In the genomic region with DNA sequence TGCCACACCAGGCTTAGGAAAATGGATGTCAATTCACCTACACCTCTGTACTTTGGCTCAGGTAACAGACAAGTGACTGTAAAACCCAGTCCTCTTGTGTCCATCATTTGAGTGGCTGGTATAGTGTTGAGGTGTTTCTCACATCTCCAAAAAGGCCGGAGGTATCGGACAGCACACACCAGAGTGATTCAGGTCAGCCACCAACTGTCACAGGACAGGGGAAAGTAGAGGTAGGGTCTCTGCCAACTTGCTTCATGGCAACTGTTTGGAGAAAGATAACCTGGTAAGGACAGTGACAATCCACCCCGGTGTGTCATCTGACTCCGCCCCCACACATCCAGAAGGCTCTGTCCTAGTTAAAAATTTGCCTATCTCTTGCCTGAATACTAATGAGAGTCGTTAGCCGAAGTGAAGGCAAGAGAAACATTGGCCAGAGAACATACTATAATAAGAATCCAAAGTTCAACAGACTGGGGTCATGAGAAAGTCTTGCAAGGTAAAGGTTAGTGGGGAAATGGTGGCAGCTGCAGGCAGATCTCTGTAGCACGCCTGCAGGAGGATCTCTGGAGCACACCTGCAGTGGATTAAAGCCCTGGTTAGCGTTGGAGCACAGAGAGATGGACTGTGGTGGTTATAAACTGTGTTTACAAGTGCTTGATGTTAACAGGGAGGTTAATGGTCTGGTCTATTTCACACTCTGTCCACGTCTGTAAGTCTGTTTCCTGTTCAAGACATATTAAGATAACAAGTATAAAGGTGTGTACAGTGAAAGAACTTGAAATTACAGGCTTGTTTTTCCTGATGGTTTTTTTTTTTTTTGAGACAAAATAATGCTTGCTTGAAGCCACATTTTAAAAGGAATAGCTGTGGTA, we compare ENCODE assay signal across 17 mouse cellular contexts. TPM values are rescaled to one million over a fixed set of nuclear protein-coding genes. Genes with fewer than 3 reads are reported as not detected.
A peak's percentile ranks its signal among the peaks of the same experiment; 100 is the strongest.
DNase-seq lines count a peak whose midpoint lies in the region; ATAC-seq and TF ChIP-seq lines count a peak whose summit lies in the region.
"Had no signal": no experiment of that assay in that cellular context is flagged by ENCODE, and none has a peak within 500 bp of the region (broad histone marks: within the 10 kb centered on the region; RNA-seq: fewer than 3 reads in every experiment).

No protein-coding gene starts in this region.

- TF ChIP-seq CTCF in MEL (IDR thresholded peaks at IDR 0.05 in 2 of 3, conservative IDR thresholded peaks at IDR 0.05 in 1 of 3; ENCODE audit: control insufficient read depth in 1 of 3, insufficient read depth in 1 of 3, low read depth in 2 of 3, low read length in 3 of 3, poor library complexity in 1 of 3, severe bottlenecking in 1 of 3) = no peak

- no peak overlapping the region for H3K27ac ChIP-seq in limb, embryonic 11.5 days (replicated peaks; ENCODE audit: low read depth, low read length)
- H3K27ac ChIP-seq in limb, embryonic 10.5 days = no peak overlapping the region
- H3K27ac ChIP-seq in MEL (ENCODE audit: control insufficient read depth, low read depth, low read length) = no peak overlapping the region
- H3K27ac ChIP-seq: embryonic facial prominence, embryonic 13.5 days; heart, embryonic 10.5 days; hindbrain, embryonic 15.5 days; neural tube, embryonic 12.5 days had no signal

- no peak for ATAC-seq in limb, embryonic 11.5 days (ENCODE audit: insufficient number of reproducible peaks, low FRiP score, low TSS enrichment, low read depth)

- H3K4me1 ChIP-seq in limb, embryonic 11.5 days (ENCODE audit: control insufficient read depth, insufficient read depth, low read length) = 0 out of 2 replicates have a peak, but pooled peaks cover 2% of the 10 kb centered on the region
- H3K4me1 ChIP-seq in limb, embryonic 10.5 days = peaks cover 18% of the 10 kb centered on the region
- H3K4me1 ChIP-seq in MEL (ENCODE audit: control insufficient read depth in 1 of 2, insufficient read depth in 2 of 2, low read length in 2 of 2) = peaks cover 0 to 4% of the 10 kb centered on the region in 2 experiments
- H3K4me1 ChIP-seq: embryonic facial prominence, embryonic 13.5 days; hindbrain, embryonic 15.5 days; neural tube, embryonic 12.5 days had no signal

- TF ChIP-seq POLR2A in MEL (IDR thresholded peaks at IDR 0.05; ENCODE audit: control insufficient read depth in 1 of 2, insufficient read depth in 1 of 2, low read depth in 1 of 2, low read length in 2 of 2, poor library complexity in 1 of 2) = no peak

- 59% methylated on average over 9 of the region's 9 CpGs for WGBS in limb, embryonic 11.5 days
- WGBS in limb, embryonic 10.5 days = 63% methylated on average over 9 of the region's 9 CpGs

- TF ChIP-seq RAD21 in MEL (IDR thresholded peaks at IDR 0.05; ENCODE audit: low read depth, low read length) = no peak

- no peak overlapping the region for H3K4me3 ChIP-seq in limb, embryonic 11.5 days (ENCODE audit: low read depth, low read length)
- no peak overlapping the region for H3K4me3 ChIP-seq in limb, embryonic 10.5 days
- H3K4me3 ChIP-seq in MEL (ENCODE audit: control insufficient read depth in 1 of 2, insufficient read depth in 1 of 2, low read depth in 2 of 2, low read length in 2 of 2) = no peak overlapping the region
- H3K4me3 ChIP-seq: embryonic facial prominence, embryonic 13.5 days; heart, embryonic 10.5 days; hindbrain, embryonic 15.5 days; neural tube, embryonic 12.5 days had no signal

- no peaks in the 10 kb centered on the region for H3K27me3 ChIP-seq in limb, embryonic 11.5 days (ENCODE audit: control insufficient read depth, insufficient read depth, low read length)
- H3K27me3 ChIP-seq in limb, embryonic 10.5 days (ENCODE audit: low read depth, poor library complexity, severe bottlenecking) = no peaks in the 10 kb centered on the region
- H3K27me3 ChIP-seq in MEL (ENCODE audit: control insufficient read depth in 1 of 2, insufficient read depth in 2 of 2, low read length in 2 of 2) = no peaks in the 10 kb centered on the region
- H3K27me3 ChIP-seq: embryonic facial prominence, embryonic 13.5 days; hindbrain, embryonic 15.5 days; neural tube, embryonic 12.5 days had no signal

- H3K9me3 ChIP-seq in limb, embryonic 11.5 days (ENCODE audit: control insufficient read depth, low read length) = no peaks in the 10 kb centered on the region
- no peaks in the 10 kb centered on the region for H3K9me3 ChIP-seq in limb, embryonic 10.5 days (replicated peaks)
- no peaks in the 10 kb centered on the region for H3K9me3 ChIP-seq in MEL (replicated peaks; ENCODE audit: insufficient read depth, low read length)
- H3K9me3 ChIP-seq: embryonic facial prominence, embryonic 13.5 days; heart, embryonic 10.5 days; hindbrain, embryonic 15.5 days; neural tube, embryonic 12.5 days had no signal

- no peak overlapping the region for H3K9ac ChIP-seq in limb, embryonic 11.5 days (ENCODE audit: low read length)
- H3K9ac ChIP-seq in MEL (ENCODE audit: control insufficient read depth, low read depth, low read length, poor library complexity, severe bottlenecking) = no peak overlapping the region
- H3K9ac ChIP-seq: embryonic facial prominence, embryonic 13.5 days; hindbrain, embryonic 15.5 days; neural tube, embryonic 12.5 days had no signal

- H3K36me3 ChIP-seq in limb, embryonic 11.5 days (ENCODE audit: control insufficient read depth, insufficient read depth, low read length) = no peaks in the 10 kb centered on the region
- H3K36me3 ChIP-seq in limb, embryonic 10.5 days = no peaks in the 10 kb centered on the region
- no peaks in the 10 kb centered on the region for H3K36me3 ChIP-seq in MEL (ENCODE audit: control insufficient read depth in 1 of 2, insufficient read depth in 2 of 2, low read length in 2 of 2)
- H3K36me3 ChIP-seq: embryonic facial prominence, embryonic 13.5 days; heart, embryonic 10.5 days; hindbrain, embryonic 15.5 days; neural tube, embryonic 12.5 days had no signal

- DNase-seq in limb, embryonic 11.5 days (ENCODE audit: low spot score) = peak; percentile 37
- DNase-seq in limb, embryonic 10.5 days (ENCODE audit: low spot score) = no peak
- DNase-seq in MEL (ENCODE audit: low read depth, low spot score) = no peak
- peak; percentile 76 to 78 for DNase-seq in kidney, adult 8-10 months
- peak; percentile 77 to 80 for DNase-seq in kidney, postnatal 36 days
- no peak for DNase-seq in cerebellum, postnatal 10 days
- DNase-seq in heart, adult 9 months (ENCODE audit: low spot score in 2 of 2) = no peak
- no peak for DNase-seq in spleen, adult 18-20 months
- DNase-seq: adrenal gland, adult 8-10 months; cerebellum, adult 18-20 months; gastrocnemius, postnatal 14 days; heart, postnatal 14 days; lung, adult 18-20 months had no signal

- TF ChIP-seq EP300 in MEL (IDR thresholded peaks at IDR 0.05; ENCODE audit: low read depth in 1 of 2, low read length in 2 of 2) = no peak

- H3K4me2 ChIP-seq in limb, embryonic 11.5 days (ENCODE audit: low read depth, severe bottlenecking) = no peak overlapping the region
- H3K4me2 ChIP-seq: embryonic facial prominence, embryonic 13.5 days; hindbrain, embryonic 15.5 days; neural tube, embryonic 12.5 days had no signal

- no peaks in the 10 kb centered on the region for H3K79me2 ChIP-seq in MEL (ENCODE audit: control insufficient read depth, insufficient read depth, low read length, poor library complexity)

TF ChIP-seq in MEL, 35 proteins besides CTCF, POLR2A, EP300 and RAD21:
- peak; percentile 42; the same call in 1 of the 2 replicates for TF ChIP-seq GATA1 (IDR thresholded peaks at IDR 0.05; ENCODE audit: low read depth, low read length)
- no peak for TF ChIP-seq MXI1 (IDR thresholded peaks at IDR 0.05; ENCODE audit: low read depth, low read length)

RNA-seq across cellular contexts. Expression of gene Osbpl11, which starts 13.9 kb away (rescaled TPM):
- 23.3 and 26.2 TPM in 2 replicates for polyA plus RNA-seq in limb, embryonic 11.5 days (2014; fragmentation: Nextera tagmentation; extraction: Ambion mirVana)
- polyA plus RNA-seq in limb, embryonic 10.5 days (2016; fragmentation: Nextera tagmentation; extraction: Ambion mirVana) = 22.0 and 24.8 TPM in 2 replicates
- 6.9 and 7.1 TPM in 2 replicates for total RNA-seq in MEL (2012; rRNA removed)
- 10 to 100 TPM in 1 of 2 experiments, not detected in 1; 10.3 TPM for polyA plus RNA-seq in MEL (2012; ENCODE audit: insufficient read depth in 1 of 2, insufficient read length in 2 of 2, low read depth in 1 of 2, low replicate concordance in 2 of 2, missing spikeins in 1 of 2)

Comparison
In these comparisons a context has a peak if more than half of its experiments do, and no peak if none do; other contexts are left out.
1. DNase-seq: peak in limb, embryonic 11.5 days (single experiment), kidney, adult 8-10 months (2 of 2) and kidney, postnatal 36 days (2 of 2); none in limb, embryonic 10.5 days (single experiment), MEL (single experiment), cerebellum, postnatal 10 days (0 of 2), heart, adult 9 months (0 of 2) and spleen, adult 18-20 months (0 of 2).